ENCODE assay signal across 14 mouse cellular contexts in the genomic region with DNA sequence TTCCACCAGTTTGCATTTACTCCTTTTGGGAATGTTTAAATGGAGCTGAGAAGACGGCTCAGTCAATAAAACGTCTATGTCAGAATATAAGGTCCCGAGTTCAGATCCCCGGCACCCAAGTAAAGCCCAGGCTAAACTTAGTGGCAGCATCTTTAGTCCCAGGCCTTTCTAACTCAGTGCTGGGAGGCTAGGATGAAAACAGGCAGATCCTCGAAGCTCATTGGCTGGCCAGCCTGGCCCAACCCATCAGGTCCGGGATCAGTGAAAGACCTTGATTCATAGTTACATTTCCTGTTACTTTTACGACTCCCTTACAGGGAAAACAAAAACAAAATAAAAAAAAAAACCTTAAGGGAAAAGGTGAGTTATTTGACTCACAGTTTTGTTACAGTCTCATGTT. TPM values are rescaled to one million over a fixed set of nuclear protein-coding genes. Genes with fewer than 3 reads are reported as not detected.
DNase-seq lines count a peak whose midpoint lies in the region; ATAC-seq lines count a peak whose summit lies in the region.
"Had no signal": no experiment of that assay in that cellular context is flagged by ENCODE, and none has a peak within 500 bp of the region (broad histone marks: within the 10 kb centered on the region; RNA-seq: fewer than 3 reads in every experiment).

No protein-coding gene starts in this region.

- no peak overlapping the region for H3K27ac ChIP-seq in kidney, embryonic 16.5 days (ENCODE audit: low read length)
- H3K27ac ChIP-seq: hindbrain, embryonic 13.5 days; midbrain, embryonic 10.5 days had no signal

- peaks cover 18% of the 10 kb centered on the region for H3K4me1 ChIP-seq in kidney, embryonic 16.5 days (ENCODE audit: insufficient read depth, low read length)
- H3K4me1 ChIP-seq: hindbrain, embryonic 13.5 days had no signal

- 49% methylated on average over 7 of the region's 7 CpGs for WGBS in kidney, embryonic 16.5 days

- DNase-seq in kidney, adult 18-20 months, result peak; percentile 34
- DNase-seq in ES-CJ7 (ENCODE audit: low read depth, low spot score), result peak; percentile 51
- peak; percentile 56 for DNase-seq in R1 (ENCODE audit: low read depth, low spot score)
- DNase-seq in kidney, postnatal 25 days, result peak; percentile 40 to 67
- no peak for DNase-seq in c-Kit-positive CD71-positive TER-119-positive erythroid progenitor cells, embryonic 14.5 days (ENCODE audit: low spot score)
- DNase-seq in urinary bladder, postnatal 14 days (ENCODE audit: low spot score), result no peak
- no peak for DNase-seq in ovary, postnatal 10 days (ENCODE audit: low spot score)
- DNase-seq: cerebellum, adult 11-12 months had no signal

- H3K36me3 ChIP-seq in kidney, embryonic 16.5 days (ENCODE audit: insufficient read depth, low read length), result no peaks in the 10 kb centered on the region
- H3K36me3 ChIP-seq: hindbrain, embryonic 13.5 days; midbrain, embryonic 10.5 days had no signal

- no peak overlapping the region for H3K4me3 ChIP-seq in kidney, embryonic 16.5 days (ENCODE audit: low read length)
- H3K4me3 ChIP-seq: hindbrain, embryonic 13.5 days; midbrain, embryonic 10.5 days had no signal

- H3K4me2 ChIP-seq in kidney, embryonic 16.5 days (replicated peaks; ENCODE audit: low read depth, low read length), result no peak overlapping the region
- H3K4me2 ChIP-seq: hindbrain, embryonic 13.5 days had no signal

- no peak overlapping the region for H3K9ac ChIP-seq in kidney, embryonic 16.5 days (replicated peaks; ENCODE audit: low read length)
- H3K9ac ChIP-seq: hindbrain, embryonic 13.5 days had no signal

- H3K27me3 ChIP-seq in kidney, embryonic 16.5 days (ENCODE audit: insufficient read depth, low read length), result no peaks in the 10 kb centered on the region
- H3K27me3 ChIP-seq: hindbrain, embryonic 13.5 days; Patski had no signal

- no peak for ATAC-seq in kidney, embryonic 16.5 days (ENCODE audit: low FRiP score, low TSS enrichment)
- ATAC-seq: CD4-positive, CD25-positive, alpha-beta regulatory T cell, adult 4 months; intestine, postnatal 0 days; Patski had no signal

- H3K9me3 ChIP-seq in kidney, embryonic 16.5 days (ENCODE audit: low read length), result no peaks in the 10 kb centered on the region
- H3K9me3 ChIP-seq: hindbrain, embryonic 13.5 days; midbrain, embryonic 10.5 days had no signal

RNA-seq across cellular contexts. Expression of gene Mansc1, which starts 31.2 kb away (rescaled TPM):
- 5.7 and 7.8 TPM in 2 replicates for polyA plus RNA-seq in kidney, embryonic 16.5 days (2015; fragmentation: Nextera tagmentation; extraction: Ambion mirVana)
- polyA plus RNA-seq: Patski had no signal

RNA-seq across cellular contexts. Expression of gene Lrp6, which starts 34.4 kb away (rescaled TPM):
- 34.6 and 37.4 TPM in 2 replicates for polyA plus RNA-seq in kidney, embryonic 16.5 days (2015; fragmentation: Nextera tagmentation; extraction: Ambion mirVana)

RNA-seq across cellular contexts. Expression of gene Borcs5, which starts 38.2 kb away (rescaled TPM):
- polyA plus RNA-seq in kidney, embryonic 16.5 days (2015; fragmentation: Nextera tagmentation; extraction: Ambion mirVana), result 16.2 and 18.5 TPM in 2 replicates

Comparison
In these comparisons a context has a peak if more than half of its experiments do, and no peak if none do; other contexts are left out.
1. DNase-seq: peak in kidney, adult 18-20 months (single experiment), ES-CJ7 (single experiment), R1 (single experiment) and kidney, postnatal 25 days (2 of 2); none in c-Kit-positive CD71-positive TER-119-positive erythroid progenitor cells, embryonic 14.5 days (single experiment), urinary bladder, postnatal 14 days (single experiment) and ovary, postnatal 10 days (single experiment).